Mouse (Mus musculus) cerebellum, adult 2 months (tissue): ENCODE data around the gene Aire.

Experiments used
- CTCF ChIP-seq: fragments of 200-500 bp; IDR thresholded peaks from 2 replicates; pipeline ENCODE4 v1.5.1; 2011; ENCODE audit warnings: low read depth, mild to moderate bottlenecking, control low read depth, low read length, moderate library complexity, borderline replicate concordance; ENCODE audit not compliant: insufficient read depth
- POLR2A ChIP-seq: fragments of 200-500 bp; IDR thresholded peaks from 2 replicates; pipeline ENCODE4 v1.6.1; 2011; ENCODE audit warnings: low read length, control low read depth, borderline replicate concordance; ENCODE audit not compliant: insufficient read depth

GRCm38 (mm10) chr10:78042096-78042495, 1.3 kb downstream of the Aire start:
- TF ChIP-seq POLR2A (no peak), CTCF (no peak)
